Mouse (Mus musculus) kidney, adult 8-10 months (tissue): ENCODE data around the gene Mocs2.

ENCODE experiments used
- DNase-seq, 2 experiments: peaks; one replicate each; pipeline ENCODE4 v3.0.0; 2022

Mocs2 gene

GRCm38 (mm10) chr13:114854428-114854827 is 36.4 kb downstream of the Mocs2 start:
- no peak for DNase-seq

GRCm38 (mm10) chr13:114855573-114856268 is 37.7 kb downstream of the Mocs2 start:
- no peak for DNase-seq

- DNase-seq = no peak
Observed at GRCm38 (mm10) chr13:114856269-114856627, 38.2 kb downstream of the Mocs2 start.

GRCm38 (mm10) chr13:114857525-114857924 is 39.5 kb downstream of the Mocs2 start:
- no peak for DNase-seq

- DNase-seq = no peak
Observed at GRCm38 (mm10) chr13:114874738-114875137, 56.7 kb downstream of the Mocs2 start.

GRCm38 (mm10) chr13:114876005-114876520 is 58.0 kb downstream of the Mocs2 start:
- DNase-seq = no peak

GRCm38 (mm10) chr13:114878667-114879066 is 60.6 kb downstream of the Mocs2 start:
- DNase-seq = no peak
